Mouse (Mus musculus) hindbrain, postnatal 0 days (tissue): ENCODE measurements around the gene Wwtr1. TPM values are rescaled to one million over a fixed set of nuclear protein-coding genes. Genes with fewer than 3 reads are reported as not detected.

Experiments
- ATAC-seq: fragments of 200-750 bp; cut with Nextera tagmentation; 2 replicates; pipeline ENCODE4 v1.8.0; 2017; ENCODE audit warnings: mild to moderate bottlenecking, moderate TSS enrichment, moderate library complexity
- DNase-seq: peaks from one replicate; pipeline ENCODE4 v3.0.0-alpha.2; 2015; ENCODE audit warnings: low spot score
- H3K27ac ChIP-seq: fragments of 300-500 bp; sonication (generic); 2 replicates; pipeline ENCODE4 v1.5.1; 2014; ENCODE audit warnings: mild to moderate bottlenecking
- H3K27me3 ChIP-seq: fragments of 300-500 bp; sonication (generic); 2 replicates; pipeline ENCODE4 v1.6.1; 2014; ENCODE audit warnings: low read length, mixed read lengths; ENCODE audit not compliant: insufficient read depth
- H3K36me3 ChIP-seq: fragments of 300-500 bp; sonication (generic); 2 replicates; pipeline ENCODE4 v1.6.1; 2014; ENCODE audit warnings: low read length, mixed read lengths; ENCODE audit not compliant: insufficient read depth
- H3K4me1 ChIP-seq: fragments of 300-500 bp; sonication (generic); 2 replicates; pipeline ENCODE4 v1.6.1; 2014; ENCODE audit warnings: antibody characterized with exemption, low read length, mixed read lengths; ENCODE audit not compliant: insufficient read depth
- H3K4me2 ChIP-seq: fragments of 300-500 bp; sonication (generic); 2 replicates; pipeline ENCODE4 v1.6.1; 2014; ENCODE audit warnings: low read depth, mild to moderate bottlenecking, low read length, moderate library complexity, mixed read lengths
- H3K4me3 ChIP-seq: fragments of 300-500 bp; sonication (generic); 2 replicates; pipeline ENCODE4 v1.5.1; 2014; ENCODE audit warnings: low read length
- H3K9ac ChIP-seq: fragments of 300-500 bp; sonication (generic); replicated peaks from 2 replicates; pipeline ENCODE4 v1.6.1; 2014; ENCODE audit warnings: mild to moderate bottlenecking, low read length, moderate library complexity, mixed read lengths
- H3K9me3 ChIP-seq: fragments of 300-500 bp; sonication (generic); 2 replicates; pipeline ENCODE4 v1.6.1; 2016; ENCODE audit warnings: low read length, mixed read lengths
- CTCF ChIP-seq: IDR thresholded peaks from 2 replicates; pipeline ENCODE4 v1.5.1; 2016; ENCODE audit warnings: antibody characterized with exemption, control low read depth, low read depth
- whole genome bisulfite sequencing: fragments of 180-500 bp; shearing (Covaris S2); extraction: QIAGEN DNeasy Blood & Tissue Kit; methylation state at CpG from one replicate; pipeline ENCODE4 v1.1.7; 2014; 5-methylcytosine and 5-hydroxymethylcytosine counted together
- polyA plus RNA-seq: library from polyadenylated mRNA; unstranded; fragments of >200 nt; fragmentation: Nextera tagmentation; extraction: Ambion mirVana; gene quantifications from 2 replicates; pipeline ENCODE4 v1.2.1, GENCODE M21; 2015
- total RNA-seq: library from RNA; depleted of rRNA; stranded (reverse); fragments of >200 nt; gene quantifications from 2 replicates; pipeline ENCODE4 v1.2.3, GENCODE M21; 2014

The Wwtr1 gene
- total and polyA plus RNA-seq, 2 experiments from 2014 or later = 11.1 to 33.1 TPM

GRCm38 (mm10) chr3:57574885-57575659 lies 638 bp downstream of the Wwtr1 start:
- H3K4me2 ChIP-seq = peak overlapping the region; percentile 97
- peak overlapping the region; percentile 63 for H3K4me3 ChIP-seq
- H3K4me1 ChIP-seq = 0 out of 2 replicates have a peak, but pooled peaks cover 2% of the 10 kb centered on the region
- H3K36me3 ChIP-seq = no peaks in the 10 kb centered on the region
- no peaks in the 10 kb centered on the region for H3K27me3 ChIP-seq
- TF ChIP-seq CTCF = peak; percentile 35
- DNase-seq = peak; percentile 59
- peak overlapping the region; percentile 80 for H3K27ac ChIP-seq
- H3K9ac ChIP-seq = peak overlapping the region; percentile 53
- H3K9me3 ChIP-seq = no peaks in the 10 kb centered on the region
- peak; percentile 60 for ATAC-seq
- under 1% methylated on average over 58 of the region's 59 CpGs for WGBS

GRCm38 (mm10) chr3:57573898-57574570 lies 1.7 kb downstream of the Wwtr1 start:
- H3K9ac ChIP-seq = peak overlapping the region; percentile 53; the same call in 1 of the 2 replicates
- peak overlapping the region; percentile 63 for H3K4me3 ChIP-seq
- 0 out of 2 replicates have a peak, but pooled peaks cover 2% of the 10 kb centered on the region for H3K4me1 ChIP-seq
- no peak for TF ChIP-seq CTCF
- no peaks in the 10 kb centered on the region for H3K36me3 ChIP-seq
- ATAC-seq = no peak
- no peak overlapping the region for H3K27ac ChIP-seq
- no peaks in the 10 kb centered on the region for H3K27me3 ChIP-seq
- peak overlapping the region; percentile 97 for H3K4me2 ChIP-seq
- no peak for DNase-seq
- H3K9me3 ChIP-seq = no peaks in the 10 kb centered on the region
- WGBS = 41% methylated on average over 14 of the region's 14 CpGs

- Histone ChIP-seq H3K9me3 (no peaks in the 10 kb centered on the region), H3K4me2 (peak overlapping the region; percentile 97), H3K9ac (no peak overlapping the region), H3K36me3 (no peaks in the 10 kb centered on the region), H3K27me3 (no peaks in the 10 kb centered on the region), H3K4me1 (0 out of 2 replicates have a peak, but pooled peaks cover 2% of the 10 kb centered on the region), H3K4me3 (peak overlapping the region; percentile 2; the same call in 1 of the 2 replicates), H3K27ac (no peak overlapping the region)
- ATAC-seq (no peak), DNase-seq (peak; percentile 15)
- 42% methylated on average over 6 of the region's 6 CpGs for WGBS
- no peak for TF ChIP-seq CTCF
Measured at GRCm38 (mm10) chr3:57572331-57572975, 3.3 kb downstream of the Wwtr1 start.

GRCm38 (mm10) chr3:57566655-57567054 lies 9.1 kb downstream of the Wwtr1 start:
- no peak for DNase-seq
- no peak overlapping the region for H3K4me3 ChIP-seq
- no peaks in the 10 kb centered on the region for H3K4me1 ChIP-seq
- H3K27ac ChIP-seq = no peak overlapping the region
- no peaks in the 10 kb centered on the region for H3K9me3 ChIP-seq
- no peaks in the 10 kb centered on the region for H3K36me3 ChIP-seq
- H3K27me3 ChIP-seq = no peaks in the 10 kb centered on the region
- TF ChIP-seq CTCF = no peak
- WGBS = 83% methylated on average over 5 of the region's 5 CpGs
- H3K4me2 ChIP-seq = no peak overlapping the region
- no peak overlapping the region for H3K9ac ChIP-seq
- ATAC-seq = no peak

- Histone ChIP-seq H3K9ac (no peak overlapping the region), H3K4me1 (no peaks in the 10 kb centered on the region), H3K9me3 (no peaks in the 10 kb centered on the region), H3K27me3 (no peaks in the 10 kb centered on the region), H3K36me3 (no peaks in the 10 kb centered on the region), H3K4me3 (no peak overlapping the region), H3K4me2 (no peak overlapping the region), H3K27ac (no peak overlapping the region)
- WGBS = 89% methylated on average over 5 of the region's 5 CpGs
- DNase-seq = no peak
- no peak for ATAC-seq
- TF ChIP-seq CTCF = no peak
Measured at GRCm38 (mm10) chr3:57563627-57564026, 12.1 kb downstream of the Wwtr1 start.

GRCm38 (mm10) chr3:57562996-57563506 lies 12.7 kb downstream of the Wwtr1 start:
- Histone ChIP-seq H3K27me3 (no peaks in the 10 kb centered on the region), H3K4me2 (no peak overlapping the region), H3K4me1 (no peaks in the 10 kb centered on the region), H3K36me3 (no peaks in the 10 kb centered on the region), H3K4me3 (no peak overlapping the region), H3K9ac (no peak overlapping the region), H3K9me3 (no peaks in the 10 kb centered on the region), H3K27ac (no peak overlapping the region)
- ATAC-seq = no peak
- no peak for DNase-seq
- WGBS = 54% methylated on average over 6 of the region's 6 CpGs
- TF ChIP-seq CTCF = no peak
